Mouse (Mus musculus): ENCODE data around the gene Grxcr1. TPM values are rescaled to one million over a fixed set of nuclear protein-coding genes. Genes with fewer than 3 reads are reported as not detected.

Grxcr1 gene
- total and polyA plus RNA-seq, 2 experiments from 2014 or later, result not detected

DNA sequence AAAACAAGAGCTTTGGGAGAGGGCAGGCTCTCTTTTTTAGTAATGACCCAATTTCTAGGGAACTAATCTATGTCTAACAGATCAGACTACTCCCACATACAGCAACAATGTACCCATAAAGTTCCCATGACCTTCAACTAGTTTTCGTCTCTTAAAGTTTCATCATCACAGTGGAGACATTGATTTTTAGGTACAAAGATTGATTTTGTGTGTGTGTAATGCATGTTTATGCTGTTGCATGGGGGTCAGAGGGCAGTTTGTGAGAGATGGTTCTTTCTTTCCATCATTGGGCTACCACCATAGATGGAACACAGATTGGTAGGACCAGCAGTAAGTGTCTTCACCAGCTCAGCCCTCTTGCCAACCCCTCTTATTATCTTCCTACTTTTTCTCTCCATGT lies 93.8 kb downstream of the Grxcr1 start:
- Histone ChIP-seq H3K27ac (ENCODE audit: low read depth) (no peak overlapping the region), H3K4me3 (ENCODE audit: low read depth, low read length) (no peak overlapping the region), H3K9me3 (replicated peaks; ENCODE audit: control insufficient read depth, low read length) (no peaks in the 10 kb centered on the region), H3K4me2 (ENCODE audit: low read depth, low read length) (no peak overlapping the region), H3K9ac (replicated peaks; ENCODE audit: low read depth, low read length) (no peak overlapping the region), H3K4me1 (ENCODE audit: control insufficient read depth, insufficient read depth) (no peaks in the 10 kb centered on the region), H3K36me3 (replicated peaks; ENCODE audit: control insufficient read depth, insufficient read depth, low read length) (no peaks in the 10 kb centered on the region), H3K27me3 (ENCODE audit: control insufficient read depth, insufficient read depth, low read length) (no peaks in the 10 kb centered on the region)
- 82% methylated on average over 1 of the region's 1 CpGs for WGBS
- TF ChIP-seq CTCF (IDR thresholded peaks at IDR 0.05; ENCODE audit: low read depth) (no peak), EP300 (IDR thresholded peaks at IDR 0.05; ENCODE audit: low read depth) (no peak)
- no peak for ATAC-seq (ENCODE audit: insufficient read depth, low read depth)
- no peak for DNase-seq (ENCODE audit: low spot score)

DNA sequence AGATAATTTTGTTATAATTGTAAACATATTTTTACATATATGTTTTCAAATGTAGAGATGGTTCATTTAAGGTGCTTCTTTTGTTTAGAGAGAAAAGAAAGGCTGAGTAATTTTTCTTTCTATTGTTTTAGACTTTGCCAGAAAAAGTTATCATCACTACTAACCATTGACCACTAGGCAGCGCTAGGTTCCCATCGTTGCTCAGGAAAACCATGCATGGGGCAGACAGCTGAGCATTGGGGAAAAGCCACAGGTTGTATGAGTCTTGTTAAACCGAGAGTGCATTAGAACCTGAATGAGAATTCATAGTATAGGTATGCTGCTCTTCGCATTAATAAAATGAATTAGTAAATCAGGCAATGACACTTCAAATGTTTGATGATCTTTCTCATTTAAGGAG lies 96.8 kb downstream of the Grxcr1 start:
- 15% methylated on average over 4 of the region's 4 CpGs for WGBS
- Histone ChIP-seq H3K9ac (replicated peaks; ENCODE audit: low read depth, low read length) (no peak overlapping the region), H3K27ac (ENCODE audit: low read depth) (no peak overlapping the region), H3K4me3 (ENCODE audit: low read depth, low read length) (no peak overlapping the region), H3K4me1 (ENCODE audit: control insufficient read depth, insufficient read depth) (no peaks in the 10 kb centered on the region), H3K27me3 (ENCODE audit: control insufficient read depth, insufficient read depth, low read length) (no peaks in the 10 kb centered on the region), H3K4me2 (ENCODE audit: low read depth, low read length) (no peak overlapping the region), H3K9me3 (replicated peaks; ENCODE audit: control insufficient read depth, low read length) (no peaks in the 10 kb centered on the region), H3K36me3 (replicated peaks; ENCODE audit: control insufficient read depth, insufficient read depth, low read length) (no peaks in the 10 kb centered on the region)
- DNase-seq (ENCODE audit: low spot score) (peak; percentile 14), ATAC-seq (ENCODE audit: insufficient read depth, low read depth) (no peak)
- TF ChIP-seq CTCF (IDR thresholded peaks at IDR 0.05; ENCODE audit: low read depth) (peak; percentile 66), EP300 (IDR thresholded peaks at IDR 0.05; ENCODE audit: low read depth) (no peak)

DNA sequence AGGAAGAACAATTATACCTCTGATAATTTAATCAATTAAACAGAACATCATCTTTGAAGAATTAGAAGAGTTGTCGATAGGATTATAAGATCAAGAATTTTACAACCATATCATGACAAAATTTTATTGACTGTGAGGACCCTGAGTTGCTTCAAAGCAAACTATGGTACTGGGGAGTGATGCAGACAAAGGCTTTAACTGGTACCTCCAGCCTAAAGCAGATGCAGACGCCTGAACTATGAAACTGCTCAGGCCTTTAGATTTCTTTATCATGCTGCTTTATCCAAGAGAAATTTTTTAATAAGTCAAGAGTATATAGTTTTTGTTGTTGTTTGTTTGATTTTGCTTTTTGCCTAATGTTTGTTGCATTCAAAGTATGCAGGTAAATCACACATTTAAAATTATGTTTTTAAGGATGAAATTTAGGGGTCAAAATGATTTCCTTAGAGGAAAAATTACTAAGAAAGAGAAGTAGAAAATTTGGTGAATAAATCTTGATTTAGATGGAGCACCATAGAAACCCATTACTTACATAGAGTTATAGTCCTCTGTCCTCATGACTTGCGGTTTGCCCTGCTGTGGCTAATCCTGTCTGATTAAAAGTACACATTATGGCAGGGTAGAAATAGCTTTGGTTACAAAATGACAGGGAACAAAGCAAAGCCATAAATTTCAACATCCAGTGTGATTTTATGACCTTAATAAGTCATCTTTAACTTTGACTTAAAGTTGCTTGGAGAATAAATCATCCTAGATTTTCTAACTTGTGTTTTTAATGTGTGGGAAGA lies 97.4 kb downstream of the Grxcr1 start:
- TF ChIP-seq CTCF (IDR thresholded peaks at IDR 0.05; ENCODE audit: low read depth) (no peak), EP300 (IDR thresholded peaks at IDR 0.05; ENCODE audit: low read depth) (no peak)
- Histone ChIP-seq H3K4me1 (ENCODE audit: control insufficient read depth, insufficient read depth) (no peaks in the 10 kb centered on the region), H3K9me3 (replicated peaks; ENCODE audit: control insufficient read depth, low read length) (no peaks in the 10 kb centered on the region), H3K36me3 (replicated peaks; ENCODE audit: control insufficient read depth, insufficient read depth, low read length) (no peaks in the 10 kb centered on the region), H3K4me2 (ENCODE audit: low read depth, low read length) (no peak overlapping the region), H3K4me3 (ENCODE audit: low read depth, low read length) (no peak overlapping the region), H3K9ac (replicated peaks; ENCODE audit: low read depth, low read length) (no peak overlapping the region), H3K27ac (ENCODE audit: low read depth) (no peak overlapping the region), H3K27me3 (ENCODE audit: control insufficient read depth, insufficient read depth, low read length) (no peaks in the 10 kb centered on the region)
- DNase-seq (ENCODE audit: low spot score), result no peak
- WGBS, result 71% methylated on average over 3 of the region's 3 CpGs
- no peak for ATAC-seq (ENCODE audit: insufficient read depth, low read depth)

DNA sequence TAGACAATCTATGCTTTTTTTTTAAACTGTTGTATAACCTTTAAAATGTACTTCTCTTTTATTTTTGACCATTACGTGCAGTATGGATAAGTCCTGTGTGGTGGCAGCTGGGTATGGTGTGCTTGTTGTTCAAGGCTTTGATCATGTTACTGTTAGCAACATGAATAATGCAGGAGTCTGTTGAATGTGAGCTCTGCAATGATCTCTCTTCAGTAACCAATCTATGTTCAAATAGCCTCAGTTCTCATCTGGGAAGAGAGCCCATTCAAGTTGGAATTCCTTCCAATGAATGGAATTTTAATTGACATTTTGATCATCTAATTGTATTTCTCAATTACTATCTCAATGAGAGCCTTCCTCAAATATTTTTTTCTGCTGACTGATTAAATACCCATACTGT lies 115.2 kb downstream of the Grxcr1 start:
- no peaks in the 10 kb centered on the region for H3K4me1 ChIP-seq (ENCODE audit: control insufficient read depth, insufficient read depth)
- H3K9me3 ChIP-seq (replicated peaks; ENCODE audit: control insufficient read depth, low read length), result no peaks in the 10 kb centered on the region
- no peak overlapping the region for H3K4me2 ChIP-seq (ENCODE audit: low read depth, low read length)
- 76% methylated on average over 1 of the region's 1 CpGs for WGBS
- ATAC-seq (ENCODE audit: insufficient read depth, low read depth), result no peak
- TF ChIP-seq EP300 (IDR thresholded peaks at IDR 0.05; ENCODE audit: low read depth), result no peak
- TF ChIP-seq CTCF (IDR thresholded peaks at IDR 0.05; ENCODE audit: low read depth), result no peak
- H3K9ac ChIP-seq (replicated peaks; ENCODE audit: low read depth, low read length), result no peak overlapping the region
- H3K4me3 ChIP-seq (ENCODE audit: low read depth, low read length), result no peak overlapping the region
- H3K36me3 ChIP-seq (replicated peaks; ENCODE audit: control insufficient read depth, insufficient read depth, low read length), result no peaks in the 10 kb centered on the region
- DNase-seq (ENCODE audit: low spot score), result no peak
- no peaks in the 10 kb centered on the region for H3K27me3 ChIP-seq (ENCODE audit: control insufficient read depth, insufficient read depth, low read length)
- no peak overlapping the region for H3K27ac ChIP-seq (ENCODE audit: low read depth)

DNA sequence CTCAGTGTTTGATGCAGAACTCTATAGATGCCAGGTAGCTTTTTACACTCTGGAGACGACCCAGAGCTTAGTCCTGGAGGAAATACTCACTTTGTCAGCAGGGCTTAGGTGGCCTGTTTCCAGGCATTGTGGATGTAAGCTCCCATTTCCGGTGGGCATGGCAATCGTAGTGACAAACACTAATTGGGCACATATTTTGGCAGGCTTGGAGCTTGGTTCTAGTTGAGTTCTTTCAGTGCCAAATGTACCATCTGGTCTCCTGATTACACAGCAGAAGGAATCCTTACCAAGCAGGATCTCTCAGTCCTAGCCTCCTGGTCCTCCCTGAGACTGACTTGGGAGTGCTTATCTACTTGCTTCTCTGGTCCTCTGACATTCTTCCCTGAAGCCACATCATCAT lies 118.3 kb downstream of the Grxcr1 start:
- Histone ChIP-seq H3K4me3 (ENCODE audit: low read depth, low read length) (no peak overlapping the region), H3K27me3 (ENCODE audit: control insufficient read depth, insufficient read depth, low read length) (no peaks in the 10 kb centered on the region), H3K9ac (replicated peaks; ENCODE audit: low read depth, low read length) (no peak overlapping the region), H3K36me3 (replicated peaks; ENCODE audit: control insufficient read depth, insufficient read depth, low read length) (no peaks in the 10 kb centered on the region), H3K4me2 (ENCODE audit: low read depth, low read length) (no peak overlapping the region), H3K4me1 (ENCODE audit: control insufficient read depth, insufficient read depth) (no peaks in the 10 kb centered on the region), H3K9me3 (replicated peaks; ENCODE audit: control insufficient read depth, low read length) (no peaks in the 10 kb centered on the region), H3K27ac (ENCODE audit: low read depth) (no peak overlapping the region)
- ATAC-seq (ENCODE audit: insufficient read depth, low read depth) (no peak), DNase-seq (ENCODE audit: low spot score) (no peak)
- WGBS, result 48% methylated on average over 3 of the region's 3 CpGs
- TF ChIP-seq EP300 (IDR thresholded peaks at IDR 0.05; ENCODE audit: low read depth) (no peak), CTCF (IDR thresholded peaks at IDR 0.05; ENCODE audit: low read depth) (no peak)
